ENCODE assay signal across 20 mouse cellular contexts in genomic region chr9:3264467-3264866, GRCm38 (mm10).
"Had no signal": no experiment of that assay in that cellular context is flagged by ENCODE, and none has a peak within 500 bp of the region (broad histone marks: within the 10 kb centered on the region; RNA-seq: fewer than 3 reads in every experiment).

No protein-coding gene starts in this region.

- ATAC-seq: forebrain, embryonic 13.5 days; forebrain, embryonic 14.5 days; forebrain, embryonic 15.5 days; forebrain, embryonic 16.5 days; forebrain, postnatal 0 days had no signal

- DNase-seq: cerebellum, adult 2 months; cerebellum, adult 8-10 months; cerebellum, adult 9-10 months; cerebellum, adult 9-11 months; cerebellum, postnatal 10 days; cerebellum, postnatal 14 days; cerebellum, postnatal 25 days; embryo, embryonic 11 days; forebrain, postnatal 0 days; gastrocnemius, adult 2 months; gastrocnemius, postnatal 10 days; gastrocnemius, postnatal 14 days; gastrocnemius, postnatal 25 days; gastrocnemius, postnatal 36 days; heart, adult 18-20 months; heart, adult 2 months had no signal
